ENCODE assay signal across 14 mouse cellular contexts in the genomic region with DNA sequence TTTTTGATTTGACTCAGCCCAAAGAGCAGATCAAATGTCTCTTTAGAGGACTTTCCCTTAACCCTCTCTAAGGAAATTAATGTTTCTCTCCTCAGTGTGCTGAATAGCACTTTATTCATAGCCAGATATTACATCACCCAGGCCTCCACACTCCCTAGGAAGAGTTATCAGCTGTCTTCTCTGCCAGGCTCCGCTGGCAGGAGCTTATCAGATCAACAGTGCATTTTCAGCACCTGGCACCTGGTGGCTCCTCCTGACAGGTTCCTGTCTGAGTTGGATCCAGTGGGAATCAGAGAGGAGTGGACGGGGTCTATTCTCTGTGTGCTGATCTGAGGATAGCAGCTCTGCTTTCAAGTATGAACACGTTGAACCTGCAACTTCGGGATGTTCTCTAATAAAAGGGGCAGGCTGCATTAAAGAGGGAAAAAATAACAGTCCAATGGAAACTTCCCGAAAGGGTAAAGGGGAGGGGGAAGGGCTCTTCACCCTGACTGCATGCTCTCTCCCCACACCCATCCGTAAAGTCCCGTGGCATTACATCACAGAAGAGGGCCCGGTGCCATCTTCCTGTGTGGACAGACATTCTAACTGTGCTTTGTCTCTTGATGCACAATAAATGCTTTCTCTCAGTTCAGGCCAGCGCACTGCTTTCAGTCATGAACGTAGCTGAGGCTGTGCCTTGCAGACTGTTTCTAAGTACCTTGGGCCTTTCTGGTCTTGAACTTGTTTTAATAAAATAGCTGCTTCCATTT. TPM values are rescaled to one million over a fixed set of nuclear protein-coding genes. Genes with fewer than 3 reads are reported as not detected.
DNase-seq lines count a peak whose midpoint lies in the region; ATAC-seq and TF ChIP-seq lines count a peak whose summit lies in the region.
"Had no signal": no experiment of that assay in that cellular context is flagged by ENCODE, and none has a peak within 500 bp of the region (broad histone marks: within the 10 kb centered on the region; RNA-seq: fewer than 3 reads in every experiment).

No protein-coding gene starts in this region.

- no peak for TF ChIP-seq CTCF in cerebellum, adult 2 months (IDR thresholded peaks at IDR 0.05; ENCODE audit: borderline replicate concordance, insufficient read depth, low read depth, low read length)
- TF ChIP-seq CTCF in small intestine, adult 2 months (IDR thresholded peaks at IDR 0.05; ENCODE audit: extremely low read depth, insufficient read length, insufficient replicate concordance, low read depth, low read length): peak; percentile 4; the same call in 1 of the 2 replicates

- no peaks in the 10 kb centered on the region for H3K27me3 ChIP-seq in cerebellum, adult 2 months (ENCODE audit: control insufficient read depth, insufficient read depth, low read length)
- no peaks in the 10 kb centered on the region for H3K27me3 ChIP-seq in midbrain, embryonic 11.5 days (ENCODE audit: control insufficient read depth, insufficient read depth, low read length)
- no peaks in the 10 kb centered on the region for H3K27me3 ChIP-seq in midbrain, embryonic 13.5 days
- no peaks in the 10 kb centered on the region for H3K27me3 ChIP-seq in small intestine, adult 2 months (ENCODE audit: control insufficient read depth, insufficient read depth, low read length)
- H3K27me3 ChIP-seq: limb, embryonic 13.5 days; Patski had no signal

- H3K36me3 ChIP-seq in midbrain, embryonic 11.5 days (ENCODE audit: control insufficient read depth, insufficient read depth, low read length): no peaks in the 10 kb centered on the region
- H3K36me3 ChIP-seq in midbrain, embryonic 13.5 days: no peaks in the 10 kb centered on the region
- no peaks in the 10 kb centered on the region for H3K36me3 ChIP-seq in small intestine, adult 2 months (ENCODE audit: control insufficient read depth, insufficient read depth, low read length)
- H3K36me3 ChIP-seq: limb, embryonic 13.5 days had no signal

- 64% methylated on average over 10 of the region's 10 CpGs for WGBS in cerebellum, adult 2 months
- 84% methylated on average over 10 of the region's 10 CpGs for WGBS in midbrain, embryonic 11.5 days
- WGBS in midbrain, embryonic 13.5 days: 87% methylated on average over 10 of the region's 10 CpGs
- 27% methylated on average over 10 of the region's 10 CpGs for WGBS in small intestine, adult 2 months

- H3K4me2 ChIP-seq in midbrain, embryonic 11.5 days: no peak overlapping the region
- no peak overlapping the region for H3K4me2 ChIP-seq in midbrain, embryonic 13.5 days (replicated peaks)
- H3K4me2 ChIP-seq: limb, embryonic 13.5 days had no signal

- no peak overlapping the region for H3K9ac ChIP-seq in midbrain, embryonic 11.5 days (ENCODE audit: low read length)
- H3K9ac ChIP-seq in midbrain, embryonic 13.5 days (replicated peaks): no peak overlapping the region
- H3K9ac ChIP-seq: limb, embryonic 13.5 days had no signal

- no peaks in the 10 kb centered on the region for H3K4me1 ChIP-seq in cerebellum, adult 2 months (ENCODE audit: control insufficient read depth, insufficient read depth, low read length)
- H3K4me1 ChIP-seq in midbrain, embryonic 11.5 days (ENCODE audit: control insufficient read depth, insufficient read depth, low read length): peaks cover 2% of the 10 kb centered on the region; the same call in 1 of the 2 replicates
- peaks cover 4% of the 10 kb centered on the region; the same call in 1 of the 2 replicates for H3K4me1 ChIP-seq in midbrain, embryonic 13.5 days (replicated peaks)
- H3K4me1 ChIP-seq in small intestine, adult 2 months (ENCODE audit: control insufficient read depth, insufficient read depth, insufficient read length, low read length): peaks cover 6% of the 10 kb centered on the region; the same call in 1 of the 2 replicates

- TF ChIP-seq POLR2A in cerebellum, adult 2 months (IDR thresholded peaks at IDR 0.05; ENCODE audit: borderline replicate concordance, insufficient read depth, low read length): no peak
- TF ChIP-seq POLR2A in small intestine, adult 2 months (IDR thresholded peaks at IDR 0.05; ENCODE audit: low read depth, low read length): no peak

- H3K4me3 ChIP-seq in cerebellum, adult 2 months (replicated peaks; ENCODE audit: insufficient read depth, low read depth, low read length): no peak overlapping the region
- no peak overlapping the region for H3K4me3 ChIP-seq in midbrain, embryonic 11.5 days (ENCODE audit: low read depth, low read length)
- H3K4me3 ChIP-seq in midbrain, embryonic 13.5 days (replicated peaks): no peak overlapping the region
- H3K4me3 ChIP-seq in small intestine, adult 2 months (ENCODE audit: low read depth, low read length): no peak overlapping the region
- H3K4me3 ChIP-seq: erythroblast, embryonic 14.5 days; limb, embryonic 13.5 days had no signal

- H3K27ac ChIP-seq in cerebellum, adult 2 months (ENCODE audit: insufficient read depth, low read length): 0 out of 2 replicates have a peak overlapping the region, but pooled peaks have one; percentile 44
- H3K27ac ChIP-seq in midbrain, embryonic 11.5 days (ENCODE audit: low read depth, low read length): no peak overlapping the region
- no peak overlapping the region for H3K27ac ChIP-seq in midbrain, embryonic 13.5 days
- peak overlapping the region; percentile 51 for H3K27ac ChIP-seq in small intestine, adult 2 months (ENCODE audit: insufficient read depth, low read depth, low read length)
- H3K27ac ChIP-seq: limb, embryonic 13.5 days had no signal

- no peak for ATAC-seq in midbrain, embryonic 11.5 days (ENCODE audit: low FRiP score)
- ATAC-seq in midbrain, embryonic 13.5 days: no peak
- ATAC-seq: Patski had no signal

- no peaks in the 10 kb centered on the region for H3K9me3 ChIP-seq in midbrain, embryonic 11.5 days (ENCODE audit: control insufficient read depth, low read length)
- H3K9me3 ChIP-seq in midbrain, embryonic 13.5 days: no peaks in the 10 kb centered on the region
- H3K9me3 ChIP-seq: limb, embryonic 13.5 days had no signal

- intact Hi-C loops in heart, postnatal 36 days (cut with DNase I): no loop called here

- DNase-seq in cerebellum, adult 2 months: peak in 1 of 2 experiments; percentile 10
- no peak for DNase-seq in cerebellum, postnatal 14 days
- DNase-seq in heart, postnatal 4 days: peak; percentile 29
- no peak for DNase-seq in heart, postnatal 36 days
- DNase-seq in midbrain, embryonic 11.5 days (ENCODE audit: low spot score, missing footprints): peak; percentile 69
- no peak for DNase-seq in cerebellum, adult 18-20 months
- DNase-seq: cerebellum, adult 9-10 months; midbrain, embryonic 14.5 days; thymus, postnatal 14 days had no signal

RNA-seq across cellular contexts. Expression of a gene that starts 8.7 kb away (rescaled TPM):
- 25.3 and 26.7 TPM in 2 replicates for polyA plus RNA-seq in cerebellum, adult 2 months (2012; rRNA removed)
- 10 to 100 TPM; 18.9 to 22.7 TPM for total RNA-seq in heart, postnatal 4 days (2021)
- 10 to 100 TPM; 11.1 to 31.6 TPM for total RNA-seq in heart, postnatal 36 days (2021)
- polyA plus RNA-seq in midbrain, embryonic 11.5 days (2014; fragmentation: Nextera tagmentation; extraction: Ambion mirVana): 5.4 and 6.1 TPM in 2 replicates
- polyA plus RNA-seq in midbrain, embryonic 13.5 days (2015; fragmentation: Nextera tagmentation; extraction: Ambion mirVana): 8.5 and 10.2 TPM in 2 replicates
- polyA plus RNA-seq in small intestine, adult 2 months (2012; rRNA removed): 1.7 and 5.6 TPM in 2 replicates

Comparison
In these comparisons a context has a peak if more than half of its experiments do, and no peak if none do; other contexts are left out.
1. DNase-seq: peak in heart, postnatal 4 days (single experiment) and midbrain, embryonic 11.5 days (single experiment); none in cerebellum, postnatal 14 days (0 of 2), heart, postnatal 36 days (0 of 2) and cerebellum, adult 18-20 months (0 of 2).
2. H3K27ac ChIP-seq: peak in cerebellum, adult 2 months (single experiment) and small intestine, adult 2 months (single experiment); none in midbrain, embryonic 11.5 days (single experiment) and midbrain, embryonic 13.5 days (single experiment).